Mouse (Mus musculus) testis, postnatal 14 days (tissue): Measurements from ENCODE around the gene Cacna2d3.

Source experiments
- DNase-seq: peaks from one replicate; pipeline ENCODE4 v3.0.0; 2021; ENCODE audit warnings: low spot score

The Cacna2d3 gene

GRCm38 (mm10) chr14:29060679-29061078 is 661.0 kb downstream of the Cacna2d3 start:
- no peak for DNase-seq

DNA sequence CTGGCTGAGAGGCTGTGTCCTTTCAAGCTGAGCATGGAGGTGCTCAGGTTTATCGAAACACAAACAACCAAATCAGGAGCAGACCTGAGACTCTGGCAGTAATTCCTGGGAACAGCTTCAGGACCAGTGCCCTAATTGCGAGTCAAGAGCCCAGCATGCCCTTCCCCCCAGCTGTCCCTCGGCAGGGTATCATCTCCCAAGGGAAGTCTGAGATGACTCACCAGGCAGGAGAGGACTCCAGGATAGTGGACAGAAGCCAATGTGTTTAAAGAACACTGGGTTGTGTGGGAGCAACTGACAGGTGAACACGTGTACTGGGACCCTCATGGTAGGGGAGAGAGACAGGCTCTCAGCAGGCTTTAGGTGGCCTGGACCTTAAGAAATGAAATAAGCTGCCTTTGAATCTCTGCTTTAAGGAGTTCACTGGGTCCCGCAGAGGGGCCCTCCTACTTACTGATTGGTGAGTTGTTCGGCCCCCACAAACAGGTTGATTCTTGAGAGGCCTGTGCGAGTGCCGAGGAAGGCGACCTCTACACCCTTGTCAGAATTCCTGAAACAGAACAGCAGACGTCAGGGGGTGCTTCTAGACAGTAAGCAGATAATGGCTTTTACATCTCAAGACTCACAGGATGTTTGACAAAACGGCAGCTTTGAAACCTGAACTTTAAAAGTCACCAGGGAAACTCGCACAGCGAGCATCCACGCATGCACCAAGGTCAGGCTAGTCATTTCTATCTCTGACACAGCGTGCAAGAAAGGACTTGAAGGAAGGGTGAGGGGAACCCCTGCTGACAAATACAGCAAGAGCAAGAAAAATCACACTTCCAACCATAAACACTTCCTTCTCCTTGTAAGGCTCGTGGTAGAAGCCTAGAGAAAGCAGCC is 669.5 kb downstream of the Cacna2d3 start:
- no peak for DNase-seq

DNA sequence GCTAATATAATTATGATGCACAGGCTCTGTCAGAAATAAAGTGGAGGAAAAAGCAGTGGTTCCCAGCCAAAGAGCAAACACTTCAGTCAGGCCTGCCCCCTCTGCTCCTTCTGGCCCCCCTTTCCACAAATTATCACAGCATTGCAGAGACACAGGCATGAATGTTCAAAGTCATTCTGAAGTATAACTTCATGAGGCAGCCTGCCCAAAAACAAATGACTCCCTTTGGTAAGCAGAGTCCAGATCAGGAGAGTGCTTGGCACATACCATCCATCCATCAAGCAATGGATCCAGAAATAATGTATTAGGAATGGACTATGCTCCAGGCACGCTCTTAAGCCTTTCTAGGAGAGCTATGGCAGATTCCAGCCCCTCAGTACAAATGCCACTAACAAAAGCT is 679.3 kb downstream of the Cacna2d3 start:
- no peak for DNase-seq

GRCm38 (mm10) chr14:29041498-29041897 is 680.2 kb downstream of the Cacna2d3 start:
- DNase-seq = no peak

DNA sequence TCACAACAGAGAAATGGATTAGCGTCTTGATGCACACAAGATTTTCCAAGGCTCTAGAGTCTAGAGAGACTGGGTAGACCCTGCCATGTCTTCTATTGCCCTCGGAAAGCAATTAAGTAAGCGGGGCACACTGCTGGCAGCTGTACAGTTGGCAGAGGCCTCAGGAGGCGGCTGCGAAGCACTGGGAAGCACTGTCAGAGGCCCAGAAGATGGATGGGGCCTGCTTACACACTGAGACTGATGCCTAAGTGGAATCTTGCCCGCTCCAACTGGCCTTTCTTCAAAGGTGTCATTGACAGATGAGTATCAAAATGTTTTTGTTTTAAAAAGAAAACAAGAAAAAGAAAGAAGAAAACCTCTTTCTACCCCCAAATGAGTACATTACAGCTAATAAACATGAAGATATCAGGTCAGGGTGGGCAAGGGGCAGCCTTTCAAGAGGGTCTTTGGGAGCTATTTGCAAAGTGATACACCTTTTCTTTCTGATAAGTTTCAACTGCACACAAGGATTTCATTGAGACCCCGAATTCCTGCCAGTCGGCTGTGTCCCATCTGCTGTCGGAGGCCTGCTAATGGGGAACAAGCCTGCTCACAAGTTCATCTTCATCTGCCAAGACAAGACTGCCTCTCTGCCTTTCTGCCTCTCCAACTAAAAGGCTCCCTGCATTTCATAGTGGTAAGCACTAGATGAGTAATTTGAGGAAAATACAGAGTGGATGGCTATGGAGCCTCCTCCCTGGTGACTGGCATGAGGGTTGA is 680.9 kb downstream of the Cacna2d3 start:
- DNase-seq = no peak

DNA sequence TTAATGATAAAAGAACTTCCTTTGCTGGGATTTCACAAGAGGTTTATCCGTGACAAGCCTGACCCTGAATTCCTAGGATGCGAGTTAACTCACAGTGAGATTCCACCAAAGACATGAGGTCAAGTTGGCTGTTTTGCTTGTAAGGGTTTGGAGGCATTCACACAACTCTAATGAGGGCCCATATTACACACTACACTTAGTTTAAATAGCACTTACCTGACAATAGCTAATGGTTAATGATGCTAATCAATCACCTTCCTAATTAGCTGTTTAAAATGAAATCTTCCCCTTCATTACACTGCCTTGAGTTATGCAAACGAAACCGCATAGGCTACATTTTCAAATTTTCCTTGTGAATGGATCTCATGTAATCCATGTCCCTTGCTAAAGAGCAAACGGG is 683.4 kb downstream of the Cacna2d3 start:
- no peak for DNase-seq

DNA sequence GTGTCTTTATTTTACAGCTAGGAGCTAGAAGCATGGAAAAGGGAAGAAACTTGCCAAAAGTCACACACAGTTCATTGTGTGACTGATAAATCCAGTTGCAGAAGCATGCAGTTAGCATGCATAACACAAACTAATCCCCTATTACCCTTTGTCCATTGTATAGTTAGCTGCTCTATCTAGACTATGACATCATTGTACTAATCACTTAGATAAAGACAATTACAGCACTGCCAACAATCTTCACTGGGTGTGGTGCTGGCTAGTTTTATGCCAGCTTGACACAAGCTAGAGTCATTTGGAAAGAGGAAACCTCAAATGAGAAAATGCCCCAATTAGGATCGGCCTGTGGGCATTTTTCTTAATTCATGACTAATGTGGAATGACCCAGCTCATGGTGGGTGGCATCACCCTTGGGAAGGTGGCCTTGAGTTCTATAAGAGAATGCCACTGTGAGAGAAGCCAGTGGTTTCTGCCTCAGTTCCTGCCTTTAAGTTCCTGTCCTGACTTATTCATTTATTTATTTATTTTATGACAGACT is 689.7 kb downstream of the Cacna2d3 start:
- DNase-seq = no peak

DNA sequence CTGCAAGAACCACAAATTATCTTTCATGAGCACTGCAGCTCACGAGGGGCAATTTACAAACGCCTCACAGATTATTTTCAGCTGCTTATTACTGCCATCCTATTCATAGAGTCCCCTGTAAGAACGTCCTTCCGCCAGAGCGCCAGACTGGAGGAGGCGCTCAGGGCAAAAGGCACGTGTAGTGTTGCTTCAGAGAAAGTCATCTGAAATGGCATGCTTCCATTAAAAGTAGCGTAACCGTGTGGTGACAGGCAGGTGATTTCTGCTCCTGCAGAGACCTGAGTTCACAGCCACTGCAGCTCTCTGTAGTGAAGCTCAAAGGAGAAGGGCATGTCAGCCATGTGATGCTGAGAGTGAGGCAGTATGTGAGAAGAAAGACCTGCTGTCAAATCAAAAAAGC is 691.1 kb downstream of the Cacna2d3 start:
- DNase-seq = no peak

GRCm38 (mm10) chr14:29029896-29030420 is 691.7 kb downstream of the Cacna2d3 start:
- DNase-seq = no peak

DNA sequence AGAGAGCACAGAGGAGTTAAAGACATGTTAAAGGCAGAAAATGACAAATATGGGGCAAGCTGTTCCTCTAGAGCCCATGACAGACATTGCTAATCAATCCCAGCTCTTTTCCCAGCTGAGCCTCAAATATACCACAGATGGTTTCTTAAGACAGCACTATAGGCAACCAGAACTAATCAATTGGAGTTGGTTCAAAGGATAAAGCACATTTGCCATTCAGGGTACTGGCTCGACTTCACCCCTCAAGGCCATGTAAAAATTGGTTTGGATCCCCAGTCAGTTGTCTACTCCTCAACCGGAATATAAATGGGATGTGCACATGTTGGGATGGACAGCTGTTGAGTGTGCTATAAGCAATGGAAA is 692.6 kb downstream of the Cacna2d3 start:
- DNase-seq = no peak

DNA sequence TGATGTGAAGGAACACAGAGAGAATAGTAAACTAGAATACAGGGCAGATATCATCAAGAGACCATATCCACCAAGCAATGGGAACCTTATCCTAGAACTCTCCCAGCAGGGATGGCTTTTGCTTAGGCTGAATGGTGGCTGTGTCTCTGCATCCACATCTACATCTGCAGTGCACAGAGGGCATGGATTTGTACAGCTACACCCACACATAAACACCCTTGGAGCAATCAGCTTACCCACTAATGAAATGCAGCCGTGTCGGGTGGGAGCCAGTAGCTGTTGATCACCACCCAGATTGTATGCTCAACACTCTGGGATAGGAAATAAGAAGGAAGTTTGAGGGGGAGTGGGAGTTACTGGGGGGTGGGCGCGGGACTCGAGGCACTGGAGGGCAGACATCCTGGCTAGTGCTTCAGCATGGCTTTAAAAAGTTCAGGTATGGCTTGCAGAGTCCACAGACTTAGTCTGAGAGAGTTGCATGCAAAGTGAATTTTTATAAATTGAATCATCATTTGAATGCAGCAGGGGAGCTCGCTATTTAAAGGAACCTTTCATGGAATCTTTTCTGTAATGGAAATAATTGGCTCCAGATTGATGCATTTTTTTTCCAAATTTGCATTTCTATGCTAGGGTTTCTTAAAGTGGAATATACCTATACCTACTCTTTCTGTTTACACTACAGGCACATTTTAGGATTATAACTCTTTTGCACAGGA is 693.1 kb downstream of the Cacna2d3 start:
- no peak for DNase-seq

DNA sequence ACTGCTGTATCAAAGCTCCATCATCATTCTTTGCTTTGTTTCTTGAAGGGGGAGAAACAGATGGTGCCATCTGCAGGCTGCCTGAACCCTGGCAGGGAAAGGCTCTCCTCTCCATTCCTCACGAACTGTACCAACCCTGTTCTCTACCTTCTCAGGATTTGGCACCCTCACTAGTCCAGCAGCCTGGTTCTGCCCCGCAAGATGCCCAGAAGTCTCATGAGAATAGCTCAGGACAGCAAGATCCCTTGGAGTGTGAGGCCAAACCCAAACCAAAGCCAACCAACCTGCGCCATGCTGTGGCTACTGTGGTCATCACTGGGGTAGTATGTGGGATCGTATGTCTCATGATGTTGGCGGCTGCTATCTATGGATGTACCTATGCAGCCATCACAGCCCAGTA is 694.4 kb downstream of the Cacna2d3 start:
- no peak for DNase-seq

- DNase-seq = no peak
Measured at GRCm38 (mm10) chr14:29025335-29025734, 696.3 kb downstream of the Cacna2d3 start.

GRCm38 (mm10) chr14:29023246-29023645 is 698.4 kb downstream of the Cacna2d3 start:
- no peak for DNase-seq

DNA sequence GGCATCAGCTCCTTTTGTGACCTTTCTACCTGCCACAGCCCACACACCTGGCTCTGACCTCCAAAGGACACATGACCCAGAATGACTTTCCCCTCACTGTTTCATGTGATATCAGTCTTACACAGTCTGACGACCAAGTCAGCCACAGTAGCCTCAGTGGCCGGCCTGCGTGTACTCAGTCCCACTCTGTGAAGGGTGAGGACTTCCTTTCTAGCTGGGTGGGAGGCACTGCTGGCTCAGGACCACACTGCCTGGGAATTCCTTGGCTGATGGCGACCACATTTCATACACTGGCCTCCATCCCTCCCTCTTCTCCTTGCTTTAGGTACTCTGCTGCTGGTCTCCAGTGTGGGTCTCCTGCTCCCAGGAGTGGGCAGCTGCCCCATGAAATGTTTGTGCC is 700.4 kb downstream of the Cacna2d3 start:
- no peak for DNase-seq

- DNase-seq = no peak
Measured at GRCm38 (mm10) chr14:29018316-29019000, 703.2 kb downstream of the Cacna2d3 start.

- no peak for DNase-seq
Measured at GRCm38 (mm10) chr14:29017883-29018282, 703.8 kb downstream of the Cacna2d3 start, which contains the start of gene Lrtm1. TSS of gene Lrtm1 (plus strand) at chr14:29018208.

GRCm38 (mm10) chr14:29015896-29016295 is 705.8 kb downstream of the Cacna2d3 start:
- DNase-seq = no peak

DNA sequence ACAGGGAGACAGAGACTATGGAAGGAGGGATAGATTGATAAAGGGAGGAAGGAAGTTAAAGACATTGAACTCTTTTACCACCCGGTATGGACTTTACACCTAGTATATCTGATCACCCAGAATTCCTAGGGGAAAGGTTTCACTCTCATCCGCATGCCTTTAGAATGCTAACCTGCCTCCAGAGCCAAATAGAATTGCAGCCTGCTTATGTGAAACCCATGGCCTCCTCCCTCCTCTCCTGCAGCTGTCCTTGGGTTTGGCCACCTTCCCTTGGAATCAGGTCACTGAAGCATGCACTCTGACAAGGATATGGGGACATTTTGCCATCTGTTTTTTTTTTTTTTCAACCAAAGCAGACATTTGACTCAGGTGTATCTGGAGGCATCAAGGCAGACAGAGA is 707.0 kb downstream of the Cacna2d3 start:
- no peak for DNase-seq

GRCm38 (mm10) chr14:29013161-29013560 is 708.5 kb downstream of the Cacna2d3 start:
- DNase-seq = no peak

DNA sequence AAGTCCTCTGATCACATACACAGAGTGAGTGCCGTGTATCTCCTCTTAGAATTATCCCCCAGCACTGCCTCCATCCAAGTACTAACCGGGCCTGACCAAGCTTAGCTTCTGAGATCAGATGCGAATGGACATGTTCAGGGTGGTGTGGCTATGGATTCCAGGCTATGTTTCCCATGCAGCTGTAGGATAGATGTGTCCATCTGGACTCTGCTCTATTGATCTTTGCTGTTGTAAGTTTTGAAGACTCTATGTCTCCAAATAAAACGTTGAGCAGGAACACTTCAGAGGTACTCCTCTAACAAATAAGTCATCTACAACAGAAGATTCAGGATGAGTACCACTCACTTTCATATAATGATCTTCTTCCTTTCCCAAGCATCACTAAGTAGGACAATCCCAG is 712.0 kb downstream of the Cacna2d3 start:
- DNase-seq = no peak
